10 mouse cellular contexts compared by ENCODE assay signal in the genomic region with DNA sequence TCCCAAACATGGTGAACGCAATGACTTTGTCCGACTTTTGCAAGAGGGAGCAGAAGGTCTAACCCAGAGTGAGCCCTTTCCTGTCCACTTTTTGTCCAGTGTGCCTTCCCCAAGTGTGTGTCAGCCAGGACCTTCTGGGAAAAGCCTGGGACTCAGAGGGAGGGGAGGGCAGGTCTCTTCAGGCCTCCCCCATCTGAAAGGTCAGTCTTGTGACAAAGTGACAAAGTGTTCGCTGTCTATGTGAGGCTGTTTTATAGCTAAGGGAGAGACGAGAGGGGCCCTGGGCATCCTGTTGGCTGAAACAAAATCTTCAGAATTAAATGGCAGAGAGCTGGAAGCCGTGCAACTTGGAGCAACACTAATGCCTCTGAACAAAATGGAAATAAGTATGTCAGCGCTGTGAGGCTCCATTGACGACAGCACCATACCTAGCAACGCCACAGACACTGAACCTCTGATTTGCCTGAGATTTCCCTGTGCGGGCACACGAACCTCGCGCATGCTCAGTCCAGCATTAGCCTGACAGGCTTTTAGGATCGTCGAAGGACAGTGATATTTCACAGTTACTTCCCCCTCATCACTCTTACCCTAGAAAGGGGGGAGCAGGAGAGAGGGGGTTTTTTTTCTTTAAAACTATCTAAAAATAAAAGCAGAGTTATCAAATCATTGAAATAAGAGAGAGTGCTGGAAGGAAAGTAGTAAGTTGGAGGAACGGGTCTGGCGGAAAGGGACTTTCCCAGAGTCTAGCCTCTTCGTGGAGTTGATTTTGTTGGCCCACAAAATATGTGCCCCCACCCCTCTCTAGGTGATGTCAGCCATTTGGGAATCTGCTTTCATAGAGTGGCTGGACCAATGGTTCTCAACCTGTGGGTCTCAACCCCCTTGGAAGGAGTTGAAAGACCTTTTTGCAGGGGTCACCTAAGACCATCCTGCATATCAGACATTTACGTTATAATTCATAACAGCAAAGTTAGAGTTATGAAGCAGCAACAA.
DNase-seq lines count a peak whose midpoint lies in the region; ATAC-seq and TF ChIP-seq lines count a peak whose summit lies in the region.
"Had no signal": no experiment of that assay in that cellular context is flagged by ENCODE, and none has a peak within 500 bp of the region (broad histone marks: within the 10 kb centered on the region; RNA-seq: fewer than 3 reads in every experiment).

No protein-coding gene starts in this region.

- peak overlapping the region; percentile 25; the same call in 1 of the 2 replicates for H3K4me2 ChIP-seq in forebrain, postnatal 0 days (ENCODE audit: low read depth)
- H3K4me2 ChIP-seq in forebrain, embryonic 11.5 days (ENCODE audit: low read depth, low read length, severe bottlenecking): no peak overlapping the region
- H3K4me2 ChIP-seq in hindbrain, embryonic 13.5 days: no peak overlapping the region; the same call in 1 of the 2 replicates

- peaks cover 7% of the 10 kb centered on the region; the same call in 1 of the 2 replicates for H3K4me1 ChIP-seq in forebrain, postnatal 0 days (ENCODE audit: insufficient read depth)
- H3K4me1 ChIP-seq in forebrain, embryonic 11.5 days (replicated peaks; ENCODE audit: control insufficient read depth, insufficient read depth, low read length): no peaks in the 10 kb centered on the region
- H3K4me1 ChIP-seq in liver, adult 2 months (ENCODE audit: control insufficient read depth, insufficient read depth, low read length): peaks cover 27% of the 10 kb centered on the region
- peaks cover 19% of the 10 kb centered on the region for H3K4me1 ChIP-seq in hindbrain, embryonic 13.5 days (replicated peaks)
- peaks cover 48% of the 10 kb centered on the region for H3K4me1 ChIP-seq in small intestine, adult 2 months (ENCODE audit: control insufficient read depth, insufficient read depth, insufficient read length, low read length)

- H3K4me3 ChIP-seq in forebrain, postnatal 0 days (ENCODE audit: low read depth, low read length): no peak overlapping the region
- H3K4me3 ChIP-seq in forebrain, embryonic 11.5 days (ENCODE audit: low read depth, low read length): no peak overlapping the region
- H3K4me3 ChIP-seq in liver, adult 2 months (ENCODE audit: insufficient read depth, low read depth, low read length): no peak overlapping the region
- no peak overlapping the region for H3K4me3 ChIP-seq in hindbrain, embryonic 13.5 days
- no peak overlapping the region for H3K4me3 ChIP-seq in small intestine, adult 2 months (ENCODE audit: low read depth, low read length)

- ATAC-seq in forebrain, postnatal 0 days: peak; percentile 63
- no peak for ATAC-seq in forebrain, embryonic 11.5 days (replicated peaks; ENCODE audit: low FRiP score)
- ATAC-seq in hindbrain, embryonic 13.5 days (ENCODE audit: low FRiP score): peak; percentile 22
- ATAC-seq in inflammation-experienced regulatory T-cells, adult 6 months: no peak

- no peak for DNase-seq in forebrain, postnatal 0 days
- no peak for DNase-seq in forebrain, embryonic 11.5 days (ENCODE audit: low spot score)
- no peak for DNase-seq in liver, adult 2 months (ENCODE audit: extremely low read depth, low read depth, low spot score)
- no peak for DNase-seq in liver
- DNase-seq in spleen, adult 18-20 months: no peak
- DNase-seq: right cerebral cortex, adult 18-20 months had no signal

- no peaks in the 10 kb centered on the region for H3K27me3 ChIP-seq in forebrain, postnatal 0 days (ENCODE audit: insufficient read depth, low read length)
- no peaks in the 10 kb centered on the region for H3K27me3 ChIP-seq in forebrain, embryonic 11.5 days (ENCODE audit: control insufficient read depth, insufficient read depth, low read length)
- H3K27me3 ChIP-seq in liver, adult 2 months (ENCODE audit: control insufficient read depth, insufficient read depth, low read length): no peaks in the 10 kb centered on the region
- no peaks in the 10 kb centered on the region for H3K27me3 ChIP-seq in hindbrain, embryonic 13.5 days
- no peaks in the 10 kb centered on the region for H3K27me3 ChIP-seq in small intestine, adult 2 months (ENCODE audit: control insufficient read depth, insufficient read depth, low read length)
- H3K27me3 ChIP-seq: midbrain, embryonic 12.5 days had no signal

- 71% methylated on average over 18 of the region's 18 CpGs for WGBS in forebrain, postnatal 0 days
- WGBS in forebrain, embryonic 11.5 days: 85% methylated on average over 18 of the region's 18 CpGs
- 82% methylated on average over 18 of the region's 18 CpGs for WGBS in liver, adult 2 months
- WGBS in hindbrain, embryonic 13.5 days: 76% methylated on average over 18 of the region's 18 CpGs
- WGBS in small intestine, adult 2 months: 80% methylated on average over 18 of the region's 18 CpGs

- no peaks in the 10 kb centered on the region for H3K36me3 ChIP-seq in forebrain, postnatal 0 days (ENCODE audit: insufficient read depth)
- no peaks in the 10 kb centered on the region for H3K36me3 ChIP-seq in forebrain, embryonic 11.5 days (ENCODE audit: control insufficient read depth, insufficient read depth, low read length)
- no peaks in the 10 kb centered on the region for H3K36me3 ChIP-seq in liver, adult 2 months (ENCODE audit: control insufficient read depth, insufficient read depth, low read length)
- H3K36me3 ChIP-seq in hindbrain, embryonic 13.5 days: no peaks in the 10 kb centered on the region
- H3K36me3 ChIP-seq in small intestine, adult 2 months (ENCODE audit: control insufficient read depth, insufficient read depth, low read length): no peaks in the 10 kb centered on the region; the same call in 1 of the 2 replicates
- H3K36me3 ChIP-seq: midbrain, embryonic 12.5 days had no signal

- TF ChIP-seq CTCF in forebrain, postnatal 0 days (IDR thresholded peaks at IDR 0.05; ENCODE audit: low read depth): no peak
- no peak for TF ChIP-seq CTCF in liver, adult 2 months (IDR thresholded peaks at IDR 0.05; ENCODE audit: low read depth, low read length)
- no peak for TF ChIP-seq CTCF in small intestine, adult 2 months (IDR thresholded peaks at IDR 0.05; ENCODE audit: extremely low read depth, insufficient read length, insufficient replicate concordance, low read depth, low read length)

- no peak overlapping the region for H3K9ac ChIP-seq in forebrain, postnatal 0 days
- no peak overlapping the region for H3K9ac ChIP-seq in forebrain, embryonic 11.5 days (ENCODE audit: low read length)
- no peak overlapping the region for H3K9ac ChIP-seq in liver, adult 2 months (ENCODE audit: low read depth, low read length)
- H3K9ac ChIP-seq in hindbrain, embryonic 13.5 days: no peak overlapping the region
- H3K9ac ChIP-seq: midbrain, embryonic 12.5 days had no signal

- H3K27ac ChIP-seq in forebrain, postnatal 0 days (ENCODE audit: low read depth, low read length): peak overlapping the region; percentile 36; the same call in 1 of the 2 replicates
- no peak overlapping the region for H3K27ac ChIP-seq in forebrain, embryonic 11.5 days (ENCODE audit: low read depth, low read length)
- H3K27ac ChIP-seq in liver, adult 2 months (replicated peaks; ENCODE audit: insufficient read depth, low read depth, low read length): peak overlapping the region; percentile 23
- peak overlapping the region; percentile 70 for H3K27ac ChIP-seq in hindbrain, embryonic 13.5 days
- peak overlapping the region; percentile 8; the same call in 1 of the 2 replicates for H3K27ac ChIP-seq in small intestine, adult 2 months (ENCODE audit: insufficient read depth, low read depth, low read length)
- H3K27ac ChIP-seq: midbrain, embryonic 12.5 days had no signal

- TF ChIP-seq POLR2A in liver, adult 2 months (IDR thresholded peaks at IDR 0.05; ENCODE audit: extremely low read depth, insufficient read depth, low read length): no peak
- TF ChIP-seq POLR2A in small intestine, adult 2 months (IDR thresholded peaks at IDR 0.05; ENCODE audit: low read depth, low read length): no peak

- H3K79me2 ChIP-seq in liver, adult 2 months (ENCODE audit: control insufficient read depth, insufficient read depth, low read length): no peaks in the 10 kb centered on the region

- H3K9me3 ChIP-seq in forebrain, postnatal 0 days (ENCODE audit: low read length): no peaks in the 10 kb centered on the region
- no peaks in the 10 kb centered on the region for H3K9me3 ChIP-seq in forebrain, embryonic 11.5 days (ENCODE audit: control insufficient read depth, low read length)
- no peaks in the 10 kb centered on the region for H3K9me3 ChIP-seq in hindbrain, embryonic 13.5 days
- H3K9me3 ChIP-seq: midbrain, embryonic 12.5 days had no signal

Comparison
In these comparisons a context has a peak if more than half of its experiments do, and no peak if none do; other contexts are left out.
1. ATAC-seq: peak in forebrain, postnatal 0 days (single experiment) and hindbrain, embryonic 13.5 days (single experiment); none in forebrain, embryonic 11.5 days (single experiment) and inflammation-experienced regulatory T-cells, adult 6 months (single experiment).